Mouse (Mus musculus): ENCODE results near the gene Hyou1.

DNA sequence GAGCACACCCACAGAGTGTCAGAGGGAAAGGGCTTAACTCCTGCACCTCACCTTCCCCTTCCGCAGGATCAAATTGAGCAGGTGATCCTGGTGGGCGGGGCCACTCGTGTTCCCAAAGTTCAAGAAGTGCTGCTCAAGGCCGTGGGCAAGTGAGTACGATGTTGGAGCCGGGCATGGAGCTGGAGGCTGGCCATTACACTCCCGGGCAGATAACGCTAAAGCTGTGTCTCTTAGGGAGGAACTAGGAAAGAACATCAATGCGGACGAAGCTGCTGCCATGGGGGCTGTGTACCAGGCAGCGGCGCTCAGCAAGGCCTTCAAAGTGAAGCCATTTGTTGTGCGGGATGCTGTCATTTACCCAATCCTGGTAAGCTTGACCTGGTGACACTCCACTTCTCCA is 5.3 kb downstream of the Hyou1 start:
- TF ChIP-seq CTCF (IDR thresholded peaks at IDR 0.05; ENCODE audit: low read depth, low read length) (no peak), POLR2A (IDR thresholded peaks at IDR 0.05; ENCODE audit: borderline replicate concordance, low read depth, low read length) (no peak)
